Mouse (Mus musculus) embryonic fibroblast, embryonic 13.5 days (primary cell): Measurements from ENCODE around the gene Capzb.

ENCODE experiments used
- CTCF ChIP-seq: IDR thresholded peaks from 2 replicates; pipeline ENCODE4 v1.5.1; 2011; ENCODE audit warnings: mild to moderate bottlenecking, control low read depth, low read length, moderate library complexity, borderline replicate concordance; ENCODE audit not compliant: insufficient read depth
- POLR2A ChIP-seq: IDR thresholded peaks from 2 replicates; pipeline ENCODE4 v1.6.1; 2011; ENCODE audit warnings: low read depth, mild to moderate bottlenecking, control low read depth, low read length, moderate library complexity

DNA sequence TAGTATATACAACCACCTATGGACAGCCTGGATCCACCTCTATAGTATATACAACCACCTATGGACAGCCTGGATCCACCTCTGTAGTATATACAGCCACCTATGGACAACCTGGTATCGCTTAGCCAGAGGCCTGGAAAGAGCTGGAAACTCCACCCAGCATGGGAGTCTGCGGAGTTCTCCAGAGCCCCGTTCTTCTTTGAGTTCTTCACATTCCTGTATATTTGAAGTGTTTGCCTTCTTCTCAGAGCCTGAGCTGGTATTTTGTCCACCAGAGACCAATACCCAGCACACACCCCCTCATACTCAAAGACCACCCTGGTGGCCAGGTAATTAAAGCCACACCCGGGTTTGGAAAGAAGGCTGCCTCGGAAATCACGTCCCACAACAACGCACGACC, 64.0 kb downstream of the Capzb start:
- no peak for TF ChIP-seq CTCF
- TF ChIP-seq POLR2A, result no peak
